Mouse (Mus musculus) MEL (cell line): ENCODE data around the gene Vav2. TPM values are rescaled to one million over a fixed set of nuclear protein-coding genes. Genes with fewer than 3 reads are reported as not detected.
A peak's percentile ranks its signal among the peaks of the same experiment; 100 is the strongest.

ENCODE experiments used
- DNase-seq: peaks from one replicate; pipeline ENCODE4 v3.0.0; 2011; ENCODE audit warnings: low read depth, low spot score
- H3K27ac ChIP-seq: 2 replicates; pipeline ENCODE4 v1.5.1; 2012; ENCODE audit warnings: low read depth, mild to moderate bottlenecking, control low read depth, low read length, moderate library complexity; ENCODE audit not compliant: control insufficient read depth
- H3K27me3 ChIP-seq, 2 experiments: fragments of 150-350 bp in 1 of 2; sonication (generic) in 1 of 2; 2 replicates each; pipeline ENCODE4 v1.6.1; 2012; ENCODE audit warnings: low read length in 2 of 2, mild to moderate bottlenecking in 2 of 2, improper control_type of control experiment in 1 of 2, moderate library complexity in 1 of 2; ENCODE audit not compliant: insufficient read depth in 2 of 2, control insufficient read depth in 1 of 2
- H3K36me3 ChIP-seq, 2 experiments: 2 replicates each; pipeline ENCODE4 v1.6.1; 2012 to 2014; ENCODE audit warnings: low read length in 2 of 2, improper control_type of control experiment in 1 of 2, inconsistent platforms in 1 of 2, mild to moderate bottlenecking in 1 of 2; ENCODE audit not compliant: insufficient read depth in 2 of 2, control insufficient read depth in 1 of 2
- H3K4me1 ChIP-seq, 2 experiments: fragments of 150-350 bp in 1 of 2; sonication (generic) in 1 of 2; 2 replicates each; pipeline ENCODE4 v1.6.1; 2012; ENCODE audit warnings: low read length in 2 of 2, improper control_type of control experiment in 1 of 2, mild to moderate bottlenecking in 1 of 2; ENCODE audit not compliant: insufficient read depth in 2 of 2, control insufficient read depth in 1 of 2
- H3K4me3 ChIP-seq, 2 experiments: fragments of 150-350 bp in 1 of 2; sonication (generic) in 1 of 2; 2 replicates each; pipeline ENCODE4 v1.5.1; 2012; ENCODE audit warnings: low read depth in 2 of 2, low read length in 2 of 2, mild to moderate bottlenecking in 2 of 2, moderate library complexity in 2 of 2, control low read depth in 1 of 2, improper control_type of control experiment in 1 of 2; ENCODE audit not compliant: control insufficient read depth in 1 of 2, insufficient read depth in 1 of 2
- H3K79me2 ChIP-seq: 2 replicates; pipeline ENCODE4 v1.6.1; 2012; ENCODE audit warnings: mild to moderate bottlenecking, low read length, moderate library complexity; ENCODE audit not compliant: control insufficient read depth, poor library complexity, insufficient read depth
- H3K9ac ChIP-seq: 2 replicates; pipeline ENCODE4 v1.6.1; 2012; ENCODE audit warnings: low read depth, mild to moderate bottlenecking, control low read depth, low read length, moderate library complexity; ENCODE audit not compliant: control insufficient read depth, poor library complexity, severe bottlenecking
- H3K9me3 ChIP-seq: fragments of 150-350 bp; sonication (generic); replicated peaks from 2 replicates; pipeline ENCODE4 v1.6.1; 2012; ENCODE audit warnings: mild to moderate bottlenecking, low read length, improper control_type of control experiment, moderate library complexity; ENCODE audit not compliant: insufficient read depth
- CTCF ChIP-seq, 3 experiments: IDR thresholded peaks in 2 of 3; conservative IDR thresholded peaks in 1 of 3; 2 replicates each; pipeline ENCODE4 v1.5.1; 2011 to 2012; ENCODE audit warnings: low read length in 3 of 3, low read depth in 2 of 3, mild to moderate bottlenecking in 2 of 3, improper control_type of control experiment in 1 of 3, inconsistent platforms in 1 of 3, mixed read lengths in 1 of 3, moderate library complexity in 1 of 3; ENCODE audit not compliant: control insufficient read depth in 1 of 3, insufficient read depth in 1 of 3, poor library complexity in 1 of 3, severe bottlenecking in 1 of 3
- ELF1 ChIP-seq: IDR thresholded peaks from 2 replicates; pipeline ENCODE4 v1.6.1; 2014; ENCODE audit warnings: low read depth, mild to moderate bottlenecking, inconsistent platforms, low read length, improper control_type of control experiment, moderate library complexity
- GATA1 ChIP-seq: IDR thresholded peaks from 2 replicates; pipeline ENCODE4 v1.6.1; 2011; ENCODE audit warnings: low read depth, low read length, improper control_type of control experiment
- HCFC1 ChIP-seq: IDR thresholded peaks from 2 replicates; pipeline ENCODE4 v1.6.1; 2012; ENCODE audit warnings: low read depth, mild to moderate bottlenecking, inconsistent platforms, low read length, improper control_type of control experiment, moderate library complexity
- MAX ChIP-seq: IDR thresholded peaks from 2 replicates; pipeline ENCODE4 v1.6.1; 2011; ENCODE audit warnings: low read length, improper control_type of control experiment
- MAZ ChIP-seq: IDR thresholded peaks from 2 replicates; pipeline ENCODE4 v1.6.1; 2012; ENCODE audit warnings: low read depth, mild to moderate bottlenecking, inconsistent platforms, low read length, improper control_type of control experiment
- MXI1 ChIP-seq: IDR thresholded peaks from 2 replicates; pipeline ENCODE4 v1.6.1; 2011; ENCODE audit warnings: mild to moderate bottlenecking, low read depth, low read length, improper control_type of control experiment
- MYB ChIP-seq: IDR thresholded peaks from 2 replicates; pipeline ENCODE4 v1.6.1; 2011; ENCODE audit warnings: mild to moderate bottlenecking, low read depth, low read length, improper control_type of control experiment
- NELFE ChIP-seq: IDR thresholded peaks from 2 replicates; pipeline ENCODE4 v1.6.1; 2011; ENCODE audit warnings: low read depth, low read length, improper control_type of control experiment
- RAD21 ChIP-seq: IDR thresholded peaks from 2 replicates; pipeline ENCODE4 v1.6.1; 2011; ENCODE audit warnings: mild to moderate bottlenecking, low read depth, low read length, improper control_type of control experiment
- RCOR1 ChIP-seq: IDR thresholded peaks from 2 replicates; pipeline ENCODE4 v1.6.1; 2012; ENCODE audit warnings: low read depth, mild to moderate bottlenecking, inconsistent platforms, low read length, improper control_type of control experiment
- SIN3A ChIP-seq: IDR thresholded peaks from 2 replicates; pipeline ENCODE4 v1.6.1; 2012; ENCODE audit warnings: low read length, improper control_type of control experiment, inconsistent platforms
- SMC3 ChIP-seq: IDR thresholded peaks from 2 replicates; pipeline ENCODE4 v1.6.1; 2011; ENCODE audit warnings: low read depth, low read length, improper control_type of control experiment
- TBP ChIP-seq: IDR thresholded peaks from 2 replicates; pipeline ENCODE4 v1.8.0; 2011; ENCODE audit warnings: low read depth, low read length, improper control_type of control experiment
- ZC3H11A ChIP-seq: IDR thresholded peaks from 2 replicates; pipeline ENCODE4 v1.6.1; 2012; ENCODE audit warnings: low read depth, mild to moderate bottlenecking, inconsistent platforms, low read length, improper control_type of control experiment
- ZNF384 ChIP-seq: IDR thresholded peaks from 2 replicates; pipeline ENCODE4 v1.6.1; 2012; ENCODE audit warnings: low read depth, mild to moderate bottlenecking, inconsistent platforms, low read length, improper control_type of control experiment
- polyA plus RNA-seq, 2 experiments: library from polyadenylated mRNA; stranded (reverse) in 1 of 2; unstranded in 1 of 2; fragments of >175 nt in 1 of 2; fragments of >200 nt in 1 of 2; gene quantifications; 2 replicates each; pipeline versions ENCODE4 v1.2.1 to v1.2.4; 2012; ENCODE audit warnings: low replicate concordance in 2 of 2, low read depth in 1 of 2; ENCODE audit not compliant: insufficient read length in 2 of 2, insufficient read depth in 1 of 2, missing spikeins in 1 of 2
- total RNA-seq: library from RNA; depleted of rRNA; stranded (reverse); fragments of 300-350 nt; gene quantifications from 2 replicates; pipeline ENCODE4 v1.2.3, GENCODE M21; 2012

The Vav2 gene
- total and polyA plus RNA-seq, 3 experiments = 8.8 to 15.9 TPM; not detected in 1

GRCm38 (mm10) chr2:27430621-27431020 lies 3.8 kb upstream of the Vav2 start:
- no peaks in the 10 kb centered on the region for H3K27me3 ChIP-seq
- peaks cover 0 to 4% of the 10 kb centered on the region in 2 experiments; a peak in 1 of 4 replicates for H3K36me3 ChIP-seq
- no peak for TF ChIP-seq SIN3A
- TF ChIP-seq MXI1 = no peak
- TF ChIP-seq RCOR1 = no peak
- TF ChIP-seq CTCF (IDR thresholded peaks at IDR 0.05 in 2 of 3, conservative IDR thresholded peaks at IDR 0.05 in 1 of 3; ENCODE audit: control insufficient read depth in 1 of 3, insufficient read depth in 1 of 3, low read depth in 2 of 3, low read length in 3 of 3, poor library complexity in 1 of 3, severe bottlenecking in 1 of 3) = no peak
- TF ChIP-seq GATA1 = no peak
- TF ChIP-seq, all 39 proteins: peak for 0
- no peaks in the 10 kb centered on the region for H3K9me3 ChIP-seq
- H3K9ac ChIP-seq = no peak overlapping the region
- no peak overlapping the region for H3K4me3 ChIP-seq
- peaks cover 9 to 15% of the 10 kb centered on the region in 2 experiments for H3K4me1 ChIP-seq
- H3K79me2 ChIP-seq = peaks cover 11% of the 10 kb centered on the region
- no peak for DNase-seq
- no peak overlapping the region for H3K27ac ChIP-seq

- H3K36me3 ChIP-seq = peaks cover 0 to 4% of the 10 kb centered on the region in 2 experiments; a peak in 1 of 4 replicates
- peaks cover 2 to 3% of the 10 kb centered on the region in 2 experiments; a peak in 3 of 4 replicates for H3K4me1 ChIP-seq
- H3K9me3 ChIP-seq = no peaks in the 10 kb centered on the region
- H3K9ac ChIP-seq = no peak overlapping the region
- H3K4me3 ChIP-seq = no peak overlapping the region
- H3K27me3 ChIP-seq = no peaks in the 10 kb centered on the region
- peaks cover 14% of the 10 kb centered on the region for H3K79me2 ChIP-seq
- no peak overlapping the region for H3K27ac ChIP-seq
- TF ChIP-seq HCFC1 = 0 out of 2 replicates have a peak, but pooled peaks have one; percentile 30
- TF ChIP-seq NELFE = no peak
- TF ChIP-seq MAZ = 0 out of 2 replicates have a peak, but pooled peaks have one; percentile 35
- 0 out of 2 replicates have a peak, but pooled peaks have one; percentile 31 for TF ChIP-seq ELF1
- TF ChIP-seq CTCF (IDR thresholded peaks at IDR 0.05 in 2 of 3, conservative IDR thresholded peaks at IDR 0.05 in 1 of 3; ENCODE audit: control insufficient read depth in 1 of 3, insufficient read depth in 1 of 3, low read depth in 2 of 3, low read length in 3 of 3, poor library complexity in 1 of 3, severe bottlenecking in 1 of 3) = peak; percentile 97 to 99 (median 97)
- TF ChIP-seq MAX = no peak
- TF ChIP-seq ZC3H11A = peak; percentile 100
- peak; percentile 77 for TF ChIP-seq MXI1
- peak; percentile 52 for TF ChIP-seq TBP
- TF ChIP-seq SIN3A = peak; percentile 77
- TF ChIP-seq ZNF384 = 0 out of 2 replicates have a peak, but pooled peaks have one; percentile 7
- TF ChIP-seq SMC3 = peak; percentile 100
- TF ChIP-seq MYB = no peak
- peak; percentile 99 for TF ChIP-seq RAD21
- DNase-seq = peak; percentile 88
Observed at GRCm38 (mm10) chr2:27428071-27428470, 1.2 kb upstream of the Vav2 start.
